Mouse (Mus musculus) left cerebral cortex, adult 2 months (tissue): ENCODE measurements around the gene Nt5e. TPM values are rescaled to one million over a fixed set of nuclear protein-coding genes. Genes with fewer than 3 reads are reported as not detected.
A peak's percentile ranks its signal among the peaks of the same experiment; 100 is the strongest.

Source experiments
- DNase-seq, 2 experiments: peaks; one replicate each; pipeline ENCODE4 v3.0.0; 2021 to 2022; ENCODE audit warnings: low spot score in 2 of 2, mixed read lengths in 1 of 2; ENCODE audit errors: extremely low spot score in 1 of 2
- H3K27ac ChIP-seq: fragments of 200-600 bp; 2 replicates; pipeline ENCODE4 v1.8.1; 2022
- H3K4me3 ChIP-seq: fragments of 200-600 bp; 2 replicates; pipeline ENCODE4 v1.8.1; 2022
- CTCF ChIP-seq: fragments of 200-600 bp; IDR thresholded peaks from 2 replicates; pipeline ENCODE4 v1.8.1; 2022; ENCODE audit warnings: antibody characterized with exemption, mild to moderate bottlenecking, moderate library complexity
- intact Hi-C: fragments of 180-260 bp; cut with DNase I; formaldehyde crosslinking; loops from one replicate; pipeline ENCODE4 v1.15.1; 2025
- total RNA-seq, 2 experiments: library from RNA; stranded (reverse); gene quantifications; 2 replicates each; pipeline ENCODE4 v1.2.3; 2021

Gene Nt5e
- total RNA-seq, 2 experiments from 2014 or later: 2.9 TPM

- DNase-seq: no peak
- no peak for TF ChIP-seq CTCF
- Histone ChIP-seq H3K4me3 (no peak overlapping the region), H3K27ac (no peak overlapping the region)
- intact Hi-C loops: loop anchor here (5.0 kb wide), 1 partner anchor 1218 kb away; no protein-coding TSS in a partner anchor
These were observed 23.3 kb downstream of the Nt5e start for GRCm38 (mm10) chr9:88350317-88350716.

- no peak for TF ChIP-seq CTCF
- no peak for DNase-seq
- no peak overlapping the region for H3K4me3 ChIP-seq
- no peak overlapping the region for H3K27ac ChIP-seq
- intact Hi-C loops: loop anchor here (5.0 kb wide), 1 partner anchor 1219 kb away; no protein-coding TSS in a partner anchor
These were observed 24.2 kb downstream of the Nt5e start for GRCm38 (mm10) chr9:88351163-88351562.

GRCm38 (mm10) chr9:88352741-88353140 lies 25.7 kb downstream of the Nt5e start:
- intact Hi-C loops: loop anchor here (5.0 kb wide), 1 partner anchor 1220 kb away; no protein-coding TSS in a partner anchor
- Histone ChIP-seq H3K4me3 (no peak overlapping the region), H3K27ac (no peak overlapping the region)
- no peak for DNase-seq
- TF ChIP-seq CTCF: no peak

- no peak for TF ChIP-seq CTCF
- Histone ChIP-seq H3K27ac (no peak overlapping the region), H3K4me3 (no peak overlapping the region)
- intact Hi-C loops: loop anchor here (5.0 kb wide), 1 partner anchor 1221 kb away; no protein-coding TSS in a partner anchor
- DNase-seq: no peak
These were observed 26.5 kb downstream of the Nt5e start for GRCm38 (mm10) chr9:88353459-88353858.

GRCm38 (mm10) chr9:88357173-88357572 lies 30.2 kb downstream of the Nt5e start:
- Histone ChIP-seq H3K27ac (no peak overlapping the region), H3K4me3 (no peak overlapping the region)
- intact Hi-C loops: no loop called here
- DNase-seq: no peak
- no peak for TF ChIP-seq CTCF

DNA sequence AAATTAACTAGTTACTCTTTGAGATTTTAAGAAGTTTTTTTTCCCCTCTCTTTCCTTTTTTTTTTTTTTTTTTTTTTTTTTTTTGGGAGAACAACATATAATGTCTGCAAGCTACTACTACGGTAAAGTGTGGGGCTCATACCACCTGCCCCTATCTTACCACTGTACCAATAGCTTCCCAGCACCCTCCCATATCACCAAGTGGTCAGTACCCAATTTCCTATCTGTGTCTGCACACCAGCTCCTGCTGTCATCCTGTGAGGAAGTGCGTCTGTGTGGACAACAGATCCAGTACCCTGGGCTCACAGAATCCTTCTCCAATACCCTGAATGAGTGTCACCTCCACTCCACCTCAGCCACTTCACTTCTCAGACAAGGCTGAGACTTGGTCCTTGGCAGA lies 32.1 kb downstream of the Nt5e start:
- no peak for TF ChIP-seq CTCF
- DNase-seq: no peak
- Histone ChIP-seq H3K27ac (no peak overlapping the region), H3K4me3 (no peak overlapping the region)
- intact Hi-C loops: no loop called here

DNA sequence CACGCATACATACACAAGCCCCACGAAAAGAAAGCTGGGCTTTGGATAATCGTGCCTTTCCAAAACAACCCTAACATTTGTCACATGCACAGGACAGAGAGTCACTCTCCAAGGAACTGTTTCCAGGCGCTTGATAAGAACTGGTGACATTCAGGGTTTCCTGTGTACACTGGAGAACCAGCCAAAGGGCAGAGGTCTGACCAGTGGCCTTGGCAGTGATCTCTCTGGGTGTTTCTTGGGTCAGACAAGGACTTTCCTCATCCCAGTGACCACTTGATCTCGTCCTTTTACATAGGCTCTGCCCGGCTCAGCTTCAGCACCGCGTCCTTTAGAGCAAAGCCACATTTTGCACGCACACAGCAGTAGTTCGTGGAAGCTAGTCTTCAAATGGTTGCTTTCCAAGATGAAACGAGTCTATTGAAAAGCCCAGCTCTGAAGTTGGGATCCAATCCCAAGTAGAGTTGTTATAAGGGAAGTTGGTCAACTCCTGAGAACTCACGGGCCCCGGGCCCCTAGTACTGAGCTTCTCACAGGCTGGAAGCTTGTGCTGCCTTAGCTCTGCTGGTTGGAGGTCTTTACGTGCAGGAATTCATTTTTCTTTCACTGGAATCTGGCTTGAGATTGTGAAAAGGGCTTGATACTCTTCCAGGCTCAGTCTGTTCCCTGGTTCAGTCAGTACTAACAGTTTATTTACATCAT lies 34.4 kb downstream of the Nt5e start:
- intact Hi-C loops: loop anchor here (5.0 kb wide), 1 partner anchor 34 kb away; the partner anchor contains the start of gene Nt5e
- Histone ChIP-seq H3K27ac (no peak overlapping the region), H3K4me3 (no peak overlapping the region)
- no peak for DNase-seq
- TF ChIP-seq CTCF: no peak

GRCm38 (mm10) chr9:88362055-88362850 lies 35.3 kb downstream of the Nt5e start:
- intact Hi-C loops: loop anchor here (2.0 to 5.0 kb wide), 2 partner anchors 35 to 121 kb away; partner anchors contain the start of gene Nt5e
- peak; percentile 55 for TF ChIP-seq CTCF
- no peak overlapping the region for H3K27ac ChIP-seq
- H3K4me3 ChIP-seq: no peak overlapping the region
- no peak for DNase-seq

DNA sequence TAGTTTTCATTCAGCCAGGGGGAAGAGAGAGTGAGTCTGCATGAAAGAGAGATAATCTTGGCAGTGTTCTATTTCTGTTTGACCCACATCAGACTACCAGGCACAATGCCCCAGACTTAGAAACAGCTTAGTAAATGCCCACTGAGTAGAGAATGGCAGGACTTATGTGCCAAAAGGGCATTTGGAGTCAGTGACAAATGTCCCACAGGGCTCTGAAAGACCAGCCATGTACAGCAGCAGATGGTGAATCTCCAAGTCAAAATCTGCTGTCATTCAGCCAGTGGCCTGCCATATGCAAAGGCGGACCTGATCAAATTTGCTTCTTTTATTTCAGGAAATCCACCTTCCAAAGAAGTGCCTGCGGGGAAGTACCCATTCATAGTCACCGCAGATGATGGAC lies 36.1 kb downstream of the Nt5e start:
- Histone ChIP-seq H3K4me3 (no peak overlapping the region), H3K27ac (no peak overlapping the region)
- no peak for TF ChIP-seq CTCF
- intact Hi-C loops: loop anchor here (2.0 to 5.0 kb wide), 2 partner anchors 36 to 122 kb away; partner anchors contain the start of gene Nt5e
- no peak for DNase-seq

- Histone ChIP-seq H3K4me3 (no peak overlapping the region), H3K27ac (no peak overlapping the region)
- intact Hi-C loops: no loop called here
- DNase-seq: no peak
- TF ChIP-seq CTCF: peak; percentile 15
These were observed 39.3 kb downstream of the Nt5e start for GRCm38 (mm10) chr9:88366308-88366707.

DNA sequence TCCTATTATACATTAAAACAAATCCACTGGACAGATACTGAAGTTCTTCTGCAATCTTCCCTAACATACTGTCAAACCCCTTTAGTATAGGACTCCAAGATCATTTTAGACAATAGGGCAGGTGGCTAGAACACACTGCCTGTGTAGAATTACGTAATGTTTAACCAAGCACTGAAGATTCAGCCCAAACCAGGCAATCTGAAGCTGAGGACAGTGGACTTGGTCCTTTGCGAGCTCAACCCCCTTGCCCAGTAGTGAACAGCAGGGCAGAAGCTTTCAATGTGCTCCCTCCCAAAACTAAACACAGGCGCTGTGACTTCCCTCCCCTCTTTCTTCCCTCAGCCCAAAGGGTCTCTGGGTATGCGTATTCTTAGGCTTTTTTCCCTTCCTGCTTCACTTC lies 39.8 kb downstream of the Nt5e start:
- no peak for DNase-seq
- intact Hi-C loops: no loop called here

DNA sequence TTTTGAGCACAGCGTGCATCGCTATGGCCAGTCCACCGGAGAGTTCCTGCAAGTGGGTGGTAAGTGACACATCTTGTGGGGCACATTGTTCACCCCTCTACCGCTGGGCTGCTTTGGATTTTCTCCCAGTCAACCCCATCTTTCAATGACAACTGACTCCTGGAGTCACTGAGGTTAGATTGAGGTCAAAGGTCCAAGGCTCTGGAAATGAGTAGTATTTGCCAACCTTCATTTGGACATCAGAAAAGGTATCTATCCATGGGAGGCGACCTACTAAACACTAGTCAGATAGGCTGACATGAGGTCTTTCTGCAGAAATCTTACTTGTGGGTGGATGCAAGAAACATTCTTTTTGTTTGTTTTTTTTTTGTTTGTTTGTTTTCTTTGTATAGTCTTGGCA lies 40.3 kb downstream of the Nt5e start:
- no peak for TF ChIP-seq CTCF
- H3K4me3 ChIP-seq: no peak overlapping the region
- intact Hi-C loops: no loop called here
- DNase-seq: no peak
- H3K27ac ChIP-seq: no peak overlapping the region

More for the DNA sequence above, 39.8 kb downstream of the Nt5e start:
- TF ChIP-seq CTCF: no peak
- no peak overlapping the region for H3K27ac ChIP-seq
- H3K4me3 ChIP-seq: no peak overlapping the region
